Mouse (Mus musculus) forebrain, embryonic 10.5 days (tissue): ENCODE results near the gene Nr2c1. TPM values are rescaled to one million over a fixed set of nuclear protein-coding genes. Genes with fewer than 3 reads are reported as not detected.

Experiments used
- DNase-seq: peaks from one replicate; pipeline ENCODE4 v3.0.0-alpha.2; 2017; ENCODE audit warnings: low spot score; ENCODE audit errors: extremely low spot score
- H3K27ac ChIP-seq: fragments of 300-500 bp; sonication (generic); 2 replicates; pipeline ENCODE4 v1.5.1; 2016; ENCODE audit warnings: mild to moderate bottlenecking
- H3K27me3 ChIP-seq: fragments of 300-500 bp; sonication (generic); 2 replicates; pipeline ENCODE4 v1.6.1; 2016; ENCODE audit warnings: mild to moderate bottlenecking; ENCODE audit not compliant: poor library complexity, severe bottlenecking
- H3K36me3 ChIP-seq: fragments of 300-500 bp; sonication (generic); replicated peaks from 2 replicates; pipeline ENCODE4 v1.6.1; 2016; ENCODE audit warnings: mild to moderate bottlenecking, moderate library complexity
- H3K4me1 ChIP-seq: fragments of 300-500 bp; sonication (generic); 2 replicates; pipeline ENCODE4 v1.6.1; 2016
- H3K4me3 ChIP-seq: fragments of 300-500 bp; sonication (generic); 2 replicates; pipeline ENCODE4 v1.5.1; 2016; ENCODE audit warnings: mild to moderate bottlenecking, moderate library complexity
- H3K9me3 ChIP-seq: fragments of 300-500 bp; sonication (generic); 2 replicates; pipeline ENCODE4 v1.6.1; 2016; ENCODE audit warnings: mild to moderate bottlenecking, moderate library complexity
- WGBS: fragments of 180-500 bp; shearing (Covaris S2); methylation state at CpG from one replicate; pipeline ENCODE4 v1.1.7; 2016; 5-methylcytosine and 5-hydroxymethylcytosine counted together
- polyA plus RNA-seq: library from polyadenylated mRNA; unstranded; fragments of >200 nt; fragmentation: Nextera tagmentation; extraction: Ambion mirVana; gene quantifications from 2 replicates; pipeline ENCODE4 v1.2.1, GENCODE M21; 2016

Nr2c1 gene
- polyA plus RNA-seq, 1 experiment from 2014 or later: 11.0 TPM

- 0 out of 2 replicates have a peak overlapping the region, but pooled peaks have one; percentile 33 for H3K27ac ChIP-seq
- WGBS: 43% methylated on average over 6 of the region's 6 CpGs
These were observed 24.9 kb downstream of the Nr2c1 start for GRCm38 (mm10) chr10:94172706-94173105.

GRCm38 (mm10) chr10:94174652-94175051, 26.8 kb downstream of the Nr2c1 start:
- DNase-seq: no peak
- WGBS: 90% methylated on average over 7 of the region's 7 CpGs
- Histone ChIP-seq H3K27me3 (no peaks in the 10 kb centered on the region), H3K4me3 (no peak overlapping the region), H3K4me1 (peaks cover 25% of the 10 kb centered on the region), H3K27ac (no peak overlapping the region), H3K36me3 (peaks cover 76% of the 10 kb centered on the region), H3K9me3 (peaks cover 6% of the 10 kb centered on the region)

More at GRCm38 (mm10) chr10:94172706-94173105, 24.9 kb downstream of the Nr2c1 start:
- Histone ChIP-seq H3K9me3 (peaks cover 6% of the 10 kb centered on the region), H3K4me3 (no peak overlapping the region), H3K36me3 (peaks cover 90% of the 10 kb centered on the region), H3K4me1 (peaks cover 25% of the 10 kb centered on the region), H3K27me3 (no peaks in the 10 kb centered on the region)
- no peak for DNase-seq

GRCm38 (mm10) chr10:94183199-94183598, 35.4 kb downstream of the Nr2c1 start:
- 53% methylated on average over 4 of the region's 4 CpGs for WGBS
- DNase-seq: no peak
- no peak overlapping the region for H3K4me3 ChIP-seq
- H3K9me3 ChIP-seq: no peaks in the 10 kb centered on the region
- peaks cover 18% of the 10 kb centered on the region for H3K4me1 ChIP-seq
- H3K27me3 ChIP-seq: no peaks in the 10 kb centered on the region
- no peak overlapping the region for H3K27ac ChIP-seq
- peaks cover 64% of the 10 kb centered on the region for H3K36me3 ChIP-seq

GRCm38 (mm10) chr10:94198482-94199405, 50.9 kb downstream of the Nr2c1 start, which contains the start of gene Ndufa12:
TSS of gene Ndufa12 (plus strand) at chr10:94198720.
- under 1% methylated on average over 46 of the region's 46 CpGs for WGBS
- H3K4me3 ChIP-seq: peak within 1 kb of the TSS; percentile 81

GRCm38 (mm10) chr10:94204973-94205372, 57.1 kb downstream of the Nr2c1 start:
- Histone ChIP-seq H3K36me3 (peaks cover 86% of the 10 kb centered on the region), H3K27me3 (no peaks in the 10 kb centered on the region), H3K4me3 (no peak overlapping the region), H3K4me1 (peaks cover 4% of the 10 kb centered on the region), H3K27ac (no peak overlapping the region), H3K9me3 (no peaks in the 10 kb centered on the region)
- DNase-seq: no peak
- 90% methylated on average over 4 of the region's 4 CpGs for WGBS

More at GRCm38 (mm10) chr10:94198482-94199405, 50.9 kb downstream of the Nr2c1 start, which contains the start of gene Ndufa12:
- H3K9me3 ChIP-seq: no peaks in the 10 kb centered on the region
- peaks cover 57% of the 10 kb centered on the region for H3K36me3 ChIP-seq
- peak within 1 kb of the TSS; percentile 94 for H3K27ac ChIP-seq
- peak; percentile 96 for DNase-seq
- H3K27me3 ChIP-seq: no peaks in the 10 kb centered on the region
- H3K4me1 ChIP-seq: peaks cover 22% of the 10 kb centered on the region

- no peak overlapping the region for H3K4me3 ChIP-seq
- no peaks in the 10 kb centered on the region for H3K27me3 ChIP-seq
- 84% methylated on average over 6 of the region's 6 CpGs for WGBS
- DNase-seq: no peak
- H3K36me3 ChIP-seq: peaks cover 75% of the 10 kb centered on the region
- no peaks in the 10 kb centered on the region for H3K9me3 ChIP-seq
- H3K27ac ChIP-seq: no peak overlapping the region
- H3K4me1 ChIP-seq: no peaks in the 10 kb centered on the region
These were observed 63.1 kb downstream of the Nr2c1 start for GRCm38 (mm10) chr10:94210718-94211618.

- no peaks in the 10 kb centered on the region for H3K4me1 ChIP-seq
- no peaks in the 10 kb centered on the region for H3K27me3 ChIP-seq
These were observed 63.9 kb downstream of the Nr2c1 start for GRCm38 (mm10) chr10:94211725-94212124.

GRCm38 (mm10) chr10:94225026-94225750, 77.4 kb downstream of the Nr2c1 start:
- Histone ChIP-seq H3K27ac (no peak overlapping the region), H3K4me1 (peaks cover 4% of the 10 kb centered on the region), H3K4me3 (no peak overlapping the region), H3K9me3 (no peaks in the 10 kb centered on the region; the same call in 1 of the 2 replicates), H3K36me3 (peaks cover 20% of the 10 kb centered on the region), H3K27me3 (no peaks in the 10 kb centered on the region)
- 81% methylated on average over 6 of the region's 6 CpGs for WGBS
- no peak for DNase-seq

More at GRCm38 (mm10) chr10:94211725-94212124, 63.9 kb downstream of the Nr2c1 start:
- DNase-seq: no peak
- WGBS: 83% methylated on average over 2 of the region's 2 CpGs
- Histone ChIP-seq H3K27ac (no peak overlapping the region), H3K4me3 (no peak overlapping the region), H3K9me3 (no peaks in the 10 kb centered on the region), H3K36me3 (peaks cover 70% of the 10 kb centered on the region)

- no peaks in the 10 kb centered on the region for H3K36me3 ChIP-seq
- no peaks in the 10 kb centered on the region for H3K9me3 ChIP-seq
- H3K4me3 ChIP-seq: peak overlapping the region; percentile 26; the same call in 1 of the 2 replicates
- peaks cover 18% of the 10 kb centered on the region for H3K4me1 ChIP-seq
- no peaks in the 10 kb centered on the region for H3K27me3 ChIP-seq
- WGBS: 50% methylated on average over 19 of the region's 19 CpGs
- DNase-seq: peak; percentile 71
- peak overlapping the region; percentile 62 for H3K27ac ChIP-seq
These were observed 82.6 kb downstream of the Nr2c1 start for GRCm38 (mm10) chr10:94230172-94230981.

- Histone ChIP-seq H3K4me1 (peaks cover 18% of the 10 kb centered on the region), H3K9me3 (no peaks in the 10 kb centered on the region), H3K4me3 (peak overlapping the region; percentile 26; the same call in 1 of the 2 replicates), H3K27me3 (no peaks in the 10 kb centered on the region), H3K36me3 (no peaks in the 10 kb centered on the region), H3K27ac (peak overlapping the region; percentile 62; the same call in 1 of the 2 replicates)
- 85% methylated on average over 6 of the region's 6 CpGs for WGBS
- no peak for DNase-seq
These were observed 83.2 kb downstream of the Nr2c1 start for GRCm38 (mm10) chr10:94231025-94231424.

GRCm38 (mm10) chr10:94235200-94235599, 87.4 kb downstream of the Nr2c1 start:
- 74% methylated on average over 4 of the region's 4 CpGs for WGBS
- Histone ChIP-seq H3K9me3 (no peaks in the 10 kb centered on the region), H3K36me3 (no peaks in the 10 kb centered on the region), H3K27me3 (no peaks in the 10 kb centered on the region), H3K27ac (no peak overlapping the region), H3K4me1 (peaks cover 14% of the 10 kb centered on the region), H3K4me3 (no peak overlapping the region)
- DNase-seq: no peak
